Mouse (Mus musculus) neural tube, embryonic 13.5 days (tissue): ENCODE results near the gene Ppp1r18. TPM values are rescaled to one million over a fixed set of nuclear protein-coding genes. Genes with fewer than 3 reads are reported as not detected.

Experiments used
- ATAC-seq: fragments of 200-750 bp; cut with Nextera tagmentation; 2 replicates; pipeline ENCODE4 v1.8.0; 2017; ENCODE audit warnings: low read depth, mild to moderate bottlenecking, moderate TSS enrichment, moderate library complexity
- H3K27ac ChIP-seq: fragments of 300-500 bp; sonication (generic); replicated peaks from 2 replicates; pipeline ENCODE4 v1.5.1; 2015; ENCODE audit warnings: moderate library complexity, mild to moderate bottlenecking, inconsistent platforms
- H3K27me3 ChIP-seq: fragments of 300-500 bp; sonication (generic); 2 replicates; pipeline ENCODE4 v1.6.1; 2015; ENCODE audit warnings: mild to moderate bottlenecking, inconsistent platforms
- H3K36me3 ChIP-seq: fragments of 300-500 bp; sonication (generic); 2 replicates; pipeline ENCODE4 v1.6.1; 2015; ENCODE audit warnings: mild to moderate bottlenecking, inconsistent platforms
- H3K4me1 ChIP-seq: fragments of 300-500 bp; sonication (generic); replicated peaks from 2 replicates; pipeline ENCODE4 v1.6.1; 2015; ENCODE audit warnings: inconsistent platforms
- H3K4me2 ChIP-seq: fragments of 300-500 bp; sonication (generic); 2 replicates; pipeline ENCODE4 v1.6.1; 2015; ENCODE audit warnings: inconsistent platforms, mild to moderate bottlenecking, moderate library complexity
- H3K4me3 ChIP-seq: fragments of 300-500 bp; sonication (generic); 2 replicates; pipeline ENCODE4 v1.5.1; 2015; ENCODE audit warnings: mild to moderate bottlenecking, inconsistent platforms
- H3K9ac ChIP-seq: fragments of 300-500 bp; sonication (generic); 2 replicates; pipeline ENCODE4 v1.6.1; 2015; ENCODE audit warnings: moderate library complexity, mild to moderate bottlenecking, inconsistent platforms
- H3K9me3 ChIP-seq: fragments of 300-500 bp; sonication (generic); 2 replicates; pipeline ENCODE4 v1.6.1; 2016; ENCODE audit warnings: inconsistent platforms
- WGBS: fragments of 180-500 bp; shearing (Covaris S2); methylation state at CpG from one replicate; pipeline ENCODE4 v1.1.7; 2015; 5-methylcytosine and 5-hydroxymethylcytosine counted together
- polyA plus RNA-seq: library from polyadenylated mRNA; unstranded; fragments of >200 nt; fragmentation: Nextera tagmentation; extraction: Ambion mirVana; gene quantifications from 2 replicates; pipeline ENCODE4 v1.2.1, GENCODE M21; 2015

Gene Ppp1r18
- polyA plus RNA-seq, 1 experiment from 2014 or later = 33.6 TPM

GRCm38 (mm10) chr17:35829737-35830136 is 35.7 kb upstream of the Ppp1r18 start:
- 0 out of 2 replicates have a peak overlapping the region, but pooled peaks have one; percentile 12 for H3K4me3 ChIP-seq
- no peak overlapping the region for H3K4me2 ChIP-seq
- H3K27me3 ChIP-seq = no peaks in the 10 kb centered on the region
- WGBS = 2% methylated on average over 21 of the region's 21 CpGs
- ATAC-seq = peak; percentile 30
- H3K27ac ChIP-seq = 0 out of 2 replicates have a peak overlapping the region, but pooled peaks have one; percentile 23
- peaks cover 34% of the 10 kb centered on the region for H3K4me1 ChIP-seq
- peak overlapping the region; percentile 55; the same call in 1 of the 2 replicates for H3K9ac ChIP-seq
- H3K36me3 ChIP-seq = peaks cover 81% of the 10 kb centered on the region
- H3K9me3 ChIP-seq = no peaks in the 10 kb centered on the region

- ATAC-seq = no peak
- Histone ChIP-seq H3K9ac (no peak overlapping the region), H3K4me1 (peaks cover 53% of the 10 kb centered on the region), H3K4me2 (no peak overlapping the region), H3K27me3 (no peaks in the 10 kb centered on the region), H3K9me3 (no peaks in the 10 kb centered on the region), H3K4me3 (no peak overlapping the region), H3K27ac (no peak overlapping the region), H3K36me3 (peaks cover 74% of the 10 kb centered on the region)
- WGBS = 59% methylated on average over 8 of the region's 8 CpGs
Observed at GRCm38 (mm10) chr17:35832400-35833238, 32.8 kb upstream of the Ppp1r18 start.

GRCm38 (mm10) chr17:35833239-35833751 is 32.1 kb upstream of the Ppp1r18 start:
- H3K4me1 ChIP-seq = peaks cover 53% of the 10 kb centered on the region
- H3K9ac ChIP-seq = peak overlapping the region; percentile 100; the same call in 1 of the 2 replicates
- H3K27me3 ChIP-seq = no peaks in the 10 kb centered on the region
- peak overlapping the region; percentile 93; the same call in 1 of the 2 replicates for H3K4me2 ChIP-seq
- H3K27ac ChIP-seq = no peak overlapping the region
- no peaks in the 10 kb centered on the region for H3K9me3 ChIP-seq
- no peak for ATAC-seq
- WGBS = 20% methylated on average over 5 of the region's 5 CpGs
- no peak overlapping the region for H3K4me3 ChIP-seq
- H3K36me3 ChIP-seq = peaks cover 67% of the 10 kb centered on the region

- H3K4me2 ChIP-seq = peak overlapping the region; percentile 93
- H3K27ac ChIP-seq = no peak overlapping the region
- no peak for ATAC-seq
- H3K4me1 ChIP-seq = peaks cover 55% of the 10 kb centered on the region
- no peaks in the 10 kb centered on the region for H3K9me3 ChIP-seq
- no peaks in the 10 kb centered on the region for H3K27me3 ChIP-seq
- H3K36me3 ChIP-seq = peaks cover 63% of the 10 kb centered on the region
- peak overlapping the region; percentile 98; the same call in 1 of the 2 replicates for H3K4me3 ChIP-seq
- 56% methylated on average over 5 of the region's 5 CpGs for WGBS
- peak overlapping the region; percentile 100 for H3K9ac ChIP-seq
Observed at GRCm38 (mm10) chr17:35833894-35834293, 31.5 kb upstream of the Ppp1r18 start.

- Histone ChIP-seq H3K36me3 (peaks cover 63% of the 10 kb centered on the region), H3K4me1 (peaks cover 58% of the 10 kb centered on the region), H3K4me3 (peak overlapping the region; percentile 98), H3K27ac (no peak overlapping the region), H3K4me2 (peak overlapping the region; percentile 93), H3K27me3 (no peaks in the 10 kb centered on the region), H3K9ac (peak overlapping the region; percentile 100), H3K9me3 (no peaks in the 10 kb centered on the region)
- 73% methylated on average over 26 of the region's 26 CpGs for WGBS
- no peak for ATAC-seq
Observed at GRCm38 (mm10) chr17:35834696-35835422, 30.5 kb upstream of the Ppp1r18 start.

GRCm38 (mm10) chr17:35835424-35836140 is 29.8 kb upstream of the Ppp1r18 start:
- ATAC-seq = no peak

GRCm38 (mm10) chr17:35836178-35836965 is 29.0 kb upstream of the Ppp1r18 start:
- peak overlapping the region; percentile 100 for H3K9ac ChIP-seq
- ATAC-seq = peak; percentile 0; the same call in 1 of the 2 replicates
- H3K4me2 ChIP-seq = peak overlapping the region; percentile 93
- H3K9me3 ChIP-seq = no peaks in the 10 kb centered on the region
- H3K36me3 ChIP-seq = peaks cover 53% of the 10 kb centered on the region
- 7% methylated on average over 24 of the region's 24 CpGs for WGBS
- no peaks in the 10 kb centered on the region for H3K27me3 ChIP-seq
- H3K27ac ChIP-seq = peak overlapping the region; percentile 99
- H3K4me1 ChIP-seq = peaks cover 54% of the 10 kb centered on the region
- peak overlapping the region; percentile 98 for H3K4me3 ChIP-seq

More at GRCm38 (mm10) chr17:35835424-35836140, 29.8 kb upstream of the Ppp1r18 start:
- peak overlapping the region; percentile 93 for H3K4me2 ChIP-seq
- H3K4me1 ChIP-seq = peaks cover 54% of the 10 kb centered on the region
- H3K9me3 ChIP-seq = no peaks in the 10 kb centered on the region
- H3K4me3 ChIP-seq = peak overlapping the region; percentile 98
- WGBS = 76% methylated on average over 26 of the region's 26 CpGs
- H3K9ac ChIP-seq = peak overlapping the region; percentile 100
- no peaks in the 10 kb centered on the region for H3K27me3 ChIP-seq
- H3K36me3 ChIP-seq = peaks cover 60% of the 10 kb centered on the region
- H3K27ac ChIP-seq = 0 out of 2 replicates have a peak overlapping the region, but pooled peaks have one; percentile 1

GRCm38 (mm10) chr17:35836991-35837422 is 28.4 kb upstream of the Ppp1r18 start:
- H3K4me3 ChIP-seq = peak overlapping the region; percentile 98
- no peaks in the 10 kb centered on the region for H3K9me3 ChIP-seq
- peaks cover 46% of the 10 kb centered on the region for H3K36me3 ChIP-seq
- WGBS = 0% methylated on average over 25 of the region's 25 CpGs
- peaks cover 57% of the 10 kb centered on the region for H3K4me1 ChIP-seq
- peak overlapping the region; percentile 100 for H3K9ac ChIP-seq
- peak; percentile 16 for ATAC-seq
- H3K27me3 ChIP-seq = no peaks in the 10 kb centered on the region
- peak overlapping the region; percentile 93 for H3K4me2 ChIP-seq
- peak overlapping the region; percentile 99 for H3K27ac ChIP-seq

GRCm38 (mm10) chr17:35837487-35837886 is 27.9 kb upstream of the Ppp1r18 start:
- peak overlapping the region; percentile 100 for H3K9ac ChIP-seq
- peak overlapping the region; percentile 98 for H3K4me3 ChIP-seq
- peak; percentile 9 for ATAC-seq
- H3K9me3 ChIP-seq = no peaks in the 10 kb centered on the region
- peaks cover 62% of the 10 kb centered on the region for H3K4me1 ChIP-seq
- H3K4me2 ChIP-seq = peak overlapping the region; percentile 93
- under 1% methylated on average over 18 of the region's 18 CpGs for WGBS
- no peaks in the 10 kb centered on the region for H3K27me3 ChIP-seq
- H3K27ac ChIP-seq = peak overlapping the region; percentile 99
- peaks cover 42% of the 10 kb centered on the region for H3K36me3 ChIP-seq

- Histone ChIP-seq H3K4me2 (peak within 1 kb of the TSS; percentile 93), H3K36me3 (peaks cover 36% of the 10 kb centered on the region), H3K27ac (peak within 1 kb of the TSS; percentile 99), H3K27me3 (no peaks in the 10 kb centered on the region), H3K4me3 (peak within 1 kb of the TSS; percentile 98), H3K4me1 (peaks cover 61% of the 10 kb centered on the region), H3K9me3 (no peaks in the 10 kb centered on the region), H3K9ac (peak within 1 kb of the TSS; percentile 100)
- WGBS = under 1% methylated on average over 29 of the region's 29 CpGs
- ATAC-seq = peak; percentile 75
Observed at GRCm38 (mm10) chr17:35838122-35838544, 27.3 kb upstream of the Ppp1r18 start, which contains the start of gene Tubb5. Tubb5 (minus strand) TSS chr17:35838306.
